8 mouse cellular contexts compared by ENCODE assay signal in genomic region chr15:77202223-77202622, GRCm38 (mm10).
A peak's percentile ranks its signal among the peaks of the same experiment; 100 is the strongest.
DNase-seq lines count a peak whose midpoint lies in the region; ATAC-seq lines count a peak whose summit lies in the region.

No protein-coding gene starts in this region.

- peaks cover 31% of the 10 kb centered on the region for H3K4me1 ChIP-seq in limb, embryonic 15.5 days

- 0 out of 2 replicates have a peak, but pooled peaks have one; percentile 43 for ATAC-seq in limb, embryonic 15.5 days (ENCODE audit: insufficient number of reproducible peaks, low FRiP score, low TSS enrichment, low read depth)
- no peak for ATAC-seq in megakaryocyte progenitor cell, adult 5-6 weeks (replicated peaks; ENCODE audit: poor library complexity)

- no peaks in the 10 kb centered on the region for H3K27me3 ChIP-seq in limb, embryonic 15.5 days

- no peak overlapping the region for H3K4me3 ChIP-seq in limb, embryonic 15.5 days

- no peaks in the 10 kb centered on the region for H3K9me3 ChIP-seq in limb, embryonic 15.5 days

- intact Hi-C loops in heart, postnatal 10 days (cut with DNase I) = no loop called here

- H3K36me3 ChIP-seq in limb, embryonic 15.5 days = 0 out of 2 replicates have a peak, but pooled peaks cover 2% of the 10 kb centered on the region

- H3K27ac ChIP-seq in limb, embryonic 15.5 days = peak overlapping the region; percentile 5; the same call in 1 of the 2 replicates

- H3K4me2 ChIP-seq in limb, embryonic 15.5 days = no peak overlapping the region

- H3K9ac ChIP-seq in limb, embryonic 15.5 days = no peak overlapping the region

- 6% methylated on average over 2 of the region's 2 CpGs for WGBS in limb, embryonic 15.5 days

- DNase-seq in adrenal gland, adult (ENCODE audit: inconsistent age in 2 of 2, low spot score in 1 of 2) = peak; percentile 58 to 88
- no peak for DNase-seq in adrenal gland, postnatal 4 days (ENCODE audit: low spot score in 2 of 2)
- DNase-seq in embryo, embryonic 11.5 days (ENCODE audit: low read depth, low spot score) = peak; percentile 79
- DNase-seq in heart, postnatal 10 days = peak; percentile 83 to 85
- peak; percentile 66 for DNase-seq in retina, postnatal 1 day
- no peak for DNase-seq in left cerebral cortex, adult 9 months (ENCODE audit: low spot score in 2 of 2)

Comparison
In these comparisons a context has a peak if more than half of its experiments do, and no peak if none do; other contexts are left out.
1. DNase-seq: peak in adrenal gland, adult (2 of 2), embryo, embryonic 11.5 days (single experiment), heart, postnatal 10 days (2 of 2) and retina, postnatal 1 day (single experiment); none in adrenal gland, postnatal 4 days (0 of 2) and left cerebral cortex, adult 9 months (0 of 2).